Mouse (Mus musculus) embryonic facial prominence, embryonic 11.5 days (tissue): ENCODE data around the gene Dcst1. TPM values are rescaled to one million over a fixed set of nuclear protein-coding genes. Genes with fewer than 3 reads are reported as not detected.

ENCODE experiments used
- ATAC-seq: fragments of 200-750 bp; cut with Nextera tagmentation; replicated peaks from 2 replicates; pipeline ENCODE4 v1.8.0; 2017; ENCODE audit warnings: low read depth; ENCODE audit not compliant: insufficient number of reproducible peaks, low FRiP score, low TSS enrichment
- DNase-seq: peaks from one replicate; pipeline ENCODE4 v3.0.0-alpha.2; 2015; ENCODE audit warnings: low spot score
- H3K27ac ChIP-seq: fragments of 300-500 bp; sonication (generic); replicated peaks from 2 replicates; pipeline ENCODE4 v1.5.1; 2014; ENCODE audit warnings: mild to moderate bottlenecking, low read depth, low read length, control low read depth
- H3K27me3 ChIP-seq: fragments of 300-500 bp; sonication (generic); 2 replicates; pipeline ENCODE4 v1.6.1; 2014; ENCODE audit warnings: mild to moderate bottlenecking, low read length, moderate library complexity, mixed read lengths; ENCODE audit not compliant: control insufficient read depth, insufficient read depth
- H3K36me3 ChIP-seq: fragments of 300-500 bp; sonication (generic); replicated peaks from 2 replicates; pipeline ENCODE4 v1.6.1; 2014; ENCODE audit warnings: low read depth, mild to moderate bottlenecking, low read length, moderate library complexity, mixed read lengths; ENCODE audit not compliant: control insufficient read depth, insufficient read depth
- H3K4me1 ChIP-seq: fragments of 300-500 bp; sonication (generic); 2 replicates; pipeline ENCODE4 v1.6.1; 2014; ENCODE audit warnings: low read length, mixed read lengths; ENCODE audit not compliant: control insufficient read depth, insufficient read depth
- H3K4me2 ChIP-seq: fragments of 300-500 bp; sonication (generic); 2 replicates; pipeline ENCODE4 v1.6.1; 2014; ENCODE audit warnings: low read depth, mild to moderate bottlenecking, control low read depth, low read length, moderate library complexity
- H3K4me3 ChIP-seq: fragments of 300-500 bp; sonication (generic); 2 replicates; pipeline ENCODE4 v1.5.1; 2014; ENCODE audit warnings: low read depth, low read length, control low read depth
- H3K9ac ChIP-seq: fragments of 300-500 bp; sonication (generic); replicated peaks from 2 replicates; pipeline ENCODE4 v1.6.1; 2014; ENCODE audit warnings: mild to moderate bottlenecking, control low read depth, low read length
- H3K9me3 ChIP-seq: fragments of 300-500 bp; sonication (generic); replicated peaks from 2 replicates; pipeline ENCODE4 v1.6.1; 2016; ENCODE audit warnings: mild to moderate bottlenecking, low read length, inconsistent platforms, mixed read lengths; ENCODE audit not compliant: control insufficient read depth
- WGBS: fragments of 180-500 bp; shearing (Covaris S2); extraction: QIAGEN DNeasy Blood & Tissue Kit; methylation state at CpG from one replicate; pipeline ENCODE4 v1.1.7; 2014; 5-methylcytosine and 5-hydroxymethylcytosine counted together
- polyA plus RNA-seq: library from polyadenylated mRNA; unstranded; fragments of >200 nt; fragmentation: Nextera tagmentation; extraction: Ambion mirVana; gene quantifications from 2 replicates; pipeline ENCODE4 v1.2.1, GENCODE M21; 2014

The Dcst1 gene
- polyA plus RNA-seq = 0.21 TPM in 1 of 2 replicates, not detected in the other

- Histone ChIP-seq H3K9ac (no peak within 1 kb of the TSS), H3K36me3 (no peaks in the 10 kb centered on the region), H3K4me1 (no peaks in the 10 kb centered on the region), H3K27ac (no peak within 1 kb of the TSS), H3K9me3 (no peaks in the 10 kb centered on the region), H3K4me3 (no peak within 1 kb of the TSS), H3K27me3 (no peaks in the 10 kb centered on the region), H3K4me2 (no peak within 1 kb of the TSS)
- ATAC-seq (no peak), DNase-seq (no peak)
- 85% methylated on average over 11 of the region's 11 CpGs for WGBS
Observed at GRCm38 (mm10) chr3:89365153-89365485, at the start of gene Dcst1. Gene Dcst1 (minus strand): TSS chr3:89365253.

GRCm38 (mm10) chr3:89411490-89412393 is 46.7 kb upstream of the Dcst1 start, which contains the start of gene Flad1:
Gene Flad1 (minus strand): TSS chr3:89411870.
- H3K4me2 ChIP-seq = peak within 1 kb of the TSS; percentile 59
- H3K4me1 ChIP-seq = peaks cover 4% of the 10 kb centered on the region; the same call in 1 of the 2 replicates
- DNase-seq = peak; percentile 99
- H3K4me3 ChIP-seq = peak within 1 kb of the TSS; percentile 47
- H3K27ac ChIP-seq = no peak within 1 kb of the TSS
- peak; percentile 98 for ATAC-seq
- WGBS = 7% methylated on average over 28 of the region's 28 CpGs
- peaks cover 17% of the 10 kb centered on the region for H3K36me3 ChIP-seq
- no peaks in the 10 kb centered on the region for H3K27me3 ChIP-seq
- H3K9ac ChIP-seq = peak within 1 kb of the TSS; percentile 52
- no peaks in the 10 kb centered on the region for H3K9me3 ChIP-seq

- peak overlapping the region; percentile 59 for H3K4me2 ChIP-seq
- 81% methylated on average over 10 of the region's 10 CpGs for WGBS
- ATAC-seq (no peak), DNase-seq (no peak)
- peaks cover 3% of the 10 kb centered on the region; the same call in 1 of the 2 replicates for H3K4me1 ChIP-seq
- H3K27me3 ChIP-seq = no peaks in the 10 kb centered on the region
- no peaks in the 10 kb centered on the region for H3K9me3 ChIP-seq
- H3K9ac ChIP-seq = peak overlapping the region; percentile 52
- H3K36me3 ChIP-seq = peaks cover 13% of the 10 kb centered on the region
- H3K27ac ChIP-seq = no peak overlapping the region
- peak overlapping the region; percentile 47 for H3K4me3 ChIP-seq
Observed at GRCm38 (mm10) chr3:89410864-89411263, 45.8 kb upstream of the Dcst1 start.

- no peak for ATAC-seq
- no peaks in the 10 kb centered on the region for H3K27me3 ChIP-seq
Observed at GRCm38 (mm10) chr3:89409701-89410100, 44.6 kb upstream of the Dcst1 start.

GRCm38 (mm10) chr3:89408448-89408847 is 43.4 kb upstream of the Dcst1 start:
- no peak overlapping the region for H3K4me3 ChIP-seq
- DNase-seq = no peak

More at GRCm38 (mm10) chr3:89409701-89410100, 44.6 kb upstream of the Dcst1 start:
- no peak for DNase-seq
- no peaks in the 10 kb centered on the region for H3K9me3 ChIP-seq
- no peak overlapping the region for H3K27ac ChIP-seq
- H3K4me3 ChIP-seq = no peak overlapping the region
- H3K4me2 ChIP-seq = no peak overlapping the region
- peaks cover 7% of the 10 kb centered on the region for H3K36me3 ChIP-seq
- peaks cover 3% of the 10 kb centered on the region; the same call in 1 of the 2 replicates for H3K4me1 ChIP-seq
- WGBS = 96% methylated on average over 3 of the region's 3 CpGs
- H3K9ac ChIP-seq = no peak overlapping the region

GRCm38 (mm10) chr3:89406887-89407286 is 41.8 kb upstream of the Dcst1 start:
- WGBS = 91% methylated on average over 6 of the region's 6 CpGs
- ATAC-seq = no peak
- peaks cover 3% of the 10 kb centered on the region for H3K36me3 ChIP-seq

More at GRCm38 (mm10) chr3:89408448-89408847, 43.4 kb upstream of the Dcst1 start:
- WGBS = 66% methylated on average over 16 of the region's 16 CpGs
- no peaks in the 10 kb centered on the region for H3K36me3 ChIP-seq
- no peak overlapping the region for H3K4me2 ChIP-seq
- H3K27ac ChIP-seq = no peak overlapping the region
- H3K27me3 ChIP-seq = no peaks in the 10 kb centered on the region
- no peaks in the 10 kb centered on the region for H3K9me3 ChIP-seq
- peaks cover 3% of the 10 kb centered on the region; the same call in 1 of the 2 replicates for H3K4me1 ChIP-seq
- no peak overlapping the region for H3K9ac ChIP-seq
- no peak for ATAC-seq

GRCm38 (mm10) chr3:89402693-89403092 is 37.6 kb upstream of the Dcst1 start, which contains the start of gene Lenep:
Gene Lenep (minus strand): TSS chr3:89402793.
- no peak within 1 kb of the TSS for H3K4me2 ChIP-seq
- ATAC-seq = no peak

More at GRCm38 (mm10) chr3:89406887-89407286, 41.8 kb upstream of the Dcst1 start:
- Histone ChIP-seq H3K9ac (no peak overlapping the region), H3K27me3 (no peaks in the 10 kb centered on the region), H3K27ac (no peak overlapping the region), H3K4me1 (peaks cover 3% of the 10 kb centered on the region; the same call in 1 of the 2 replicates), H3K4me3 (no peak overlapping the region), H3K9me3 (no peaks in the 10 kb centered on the region), H3K4me2 (no peak overlapping the region)
- no peak for DNase-seq

GRCm38 (mm10) chr3:89401329-89401728 is 36.3 kb upstream of the Dcst1 start:
- Histone ChIP-seq H3K4me1 (no peaks in the 10 kb centered on the region), H3K4me3 (no peak overlapping the region), H3K9me3 (no peaks in the 10 kb centered on the region), H3K36me3 (peaks cover 3% of the 10 kb centered on the region), H3K9ac (no peak overlapping the region), H3K4me2 (no peak overlapping the region), H3K27me3 (no peaks in the 10 kb centered on the region), H3K27ac (no peak overlapping the region)
- no peak for DNase-seq
- WGBS = 86% methylated on average over 7 of the region's 7 CpGs
- ATAC-seq = no peak

More at GRCm38 (mm10) chr3:89402693-89403092, 37.6 kb upstream of the Dcst1 start, which contains the start of gene Lenep:
- H3K4me1 ChIP-seq = no peaks in the 10 kb centered on the region
- H3K27me3 ChIP-seq = no peaks in the 10 kb centered on the region
- no peak within 1 kb of the TSS for H3K4me3 ChIP-seq
- DNase-seq = no peak
- no peak within 1 kb of the TSS for H3K9ac ChIP-seq
- H3K36me3 ChIP-seq = peaks cover 3% of the 10 kb centered on the region
- no peaks in the 10 kb centered on the region for H3K9me3 ChIP-seq
- WGBS = 83% methylated on average over 5 of the region's 5 CpGs
- no peak within 1 kb of the TSS for H3K27ac ChIP-seq
